Mouse (Mus musculus) bone marrow macrophage, adult 2 months (primary cell): Measurements from ENCODE around the gene Mad2l2.

Source experiments
- CTCF ChIP-seq: IDR thresholded peaks from 2 replicates; pipeline ENCODE4 v1.5.1; 2012; ENCODE audit warnings: low read depth, mild to moderate bottlenecking, low read length, moderate library complexity
- POLR2A ChIP-seq: IDR thresholded peaks from 2 replicates; pipeline ENCODE4 v1.6.1; 2012; ENCODE audit warnings: mild to moderate bottlenecking, low read depth, low read length, borderline replicate concordance

DNA sequence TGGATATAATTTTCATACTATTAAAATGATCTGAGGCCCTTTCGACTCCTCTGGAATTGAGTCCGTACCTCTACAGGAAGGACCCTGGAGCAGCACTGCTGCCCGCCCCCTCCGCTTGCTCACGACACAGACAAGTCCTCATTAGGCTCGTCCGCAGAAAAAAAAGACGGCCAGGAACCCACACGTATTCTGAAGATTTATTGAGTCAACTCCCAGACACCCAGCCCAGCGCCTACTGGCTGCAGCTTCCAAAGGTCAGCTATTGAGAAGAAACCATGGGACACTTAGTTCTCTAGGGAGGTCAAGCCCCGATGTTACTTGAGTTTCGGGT lies 9.5 kb downstream of the Mad2l2 start:
- TF ChIP-seq POLR2A (no peak), CTCF (no peak)
